Mouse (Mus musculus) kidney, postnatal 0 days (tissue): ENCODE data around the gene Arl2. TPM values are rescaled to one million over a fixed set of nuclear protein-coding genes. Genes with fewer than 3 reads are reported as not detected.
A peak's percentile ranks its signal among the peaks of the same experiment; 100 is the strongest.

Experiments used
- ATAC-seq: fragments of 200-750 bp; cut with Nextera tagmentation; replicated peaks from 2 replicates; pipeline ENCODE4 v1.8.0; 2017; ENCODE audit warnings: low read depth, moderate number of reproducible peaks, moderate TSS enrichment, moderate library complexity; ENCODE audit not compliant: low FRiP score
- DNase-seq: peaks from one replicate; pipeline ENCODE4 v3.0.0-alpha.2; 2016; ENCODE audit warnings: low spot score
- H3K27ac ChIP-seq: fragments of 300-500 bp; sonication (generic); 2 replicates; pipeline ENCODE4 v1.5.1; 2014; ENCODE audit warnings: mild to moderate bottlenecking
- H3K27me3 ChIP-seq: fragments of 300-500 bp; sonication (generic); 2 replicates; pipeline ENCODE4 v1.6.1; 2014; ENCODE audit warnings: low read length, mixed read lengths; ENCODE audit not compliant: insufficient read depth
- H3K36me3 ChIP-seq: fragments of 300-500 bp; sonication (generic); 2 replicates; pipeline ENCODE4 v1.6.1; 2014; ENCODE audit warnings: low read length, mixed read lengths; ENCODE audit not compliant: insufficient read depth
- H3K4me1 ChIP-seq: fragments of 300-500 bp; sonication (generic); replicated peaks from 2 replicates; pipeline ENCODE4 v1.6.1; 2014; ENCODE audit warnings: antibody characterized with exemption, low read length, mixed read lengths; ENCODE audit not compliant: insufficient read depth
- H3K4me2 ChIP-seq: fragments of 300-500 bp; sonication (generic); 2 replicates; pipeline ENCODE4 v1.6.1; 2014; ENCODE audit warnings: mild to moderate bottlenecking, low read length, moderate library complexity, mixed read lengths
- H3K4me3 ChIP-seq: fragments of 300-500 bp; sonication (generic); replicated peaks from 2 replicates; pipeline ENCODE4 v1.5.1; 2014; ENCODE audit warnings: low read depth, low read length
- H3K9ac ChIP-seq: fragments of 300-500 bp; sonication (generic); 2 replicates; pipeline ENCODE4 v1.6.1; 2014; ENCODE audit warnings: low read depth, low read length
- H3K9me3 ChIP-seq: fragments of 300-500 bp; sonication (generic); replicated peaks from 2 replicates; pipeline ENCODE4 v1.6.1; 2016; ENCODE audit warnings: low read length, inconsistent platforms, mixed read lengths
- CTCF ChIP-seq: IDR thresholded peaks from 2 replicates; pipeline ENCODE4 v1.5.1; 2016; ENCODE audit warnings: antibody characterized with exemption, low read depth, mild to moderate bottlenecking, moderate library complexity
- WGBS: fragments of 180-500 bp; shearing (Covaris S2); extraction: QIAGEN DNeasy Blood & Tissue Kit; methylation state at CpG from one replicate; pipeline ENCODE4 v1.1.7; 2014; 5-methylcytosine and 5-hydroxymethylcytosine counted together
- polyA plus RNA-seq: library from polyadenylated mRNA; unstranded; fragments of >200 nt; fragmentation: Nextera tagmentation; extraction: Ambion mirVana; gene quantifications from 2 replicates; pipeline ENCODE4 v1.2.1, GENCODE M21; 2015

The Arl2 gene
- 96.1 and 103 TPM in 2 replicates for polyA plus RNA-seq

GRCm38 (mm10) chr19:6141394-6141749 is at the start of gene Arl2:
TSS of gene Arl2 (minus strand) at chr19:6141548.
- Histone ChIP-seq H3K4me1 (peaks cover 8% of the 10 kb centered on the region; the same call in 1 of the 2 replicates), H3K4me3 (peak within 1 kb of the TSS; percentile 71), H3K9ac (peak within 1 kb of the TSS; percentile 81), H3K4me2 (peak within 1 kb of the TSS; percentile 82), H3K36me3 (no peaks in the 10 kb centered on the region), H3K27me3 (no peaks in the 10 kb centered on the region), H3K9me3 (no peaks in the 10 kb centered on the region), H3K27ac (peak within 1 kb of the TSS; percentile 95)
- TF ChIP-seq CTCF, result peak; percentile 43
- ATAC-seq, result peak; percentile 75
- 2% methylated on average over 15 of the region's 15 CpGs for WGBS
- peak; percentile 95 for DNase-seq

- no peak for TF ChIP-seq CTCF
- no peaks in the 10 kb centered on the region for H3K4me1 ChIP-seq
- DNase-seq (no peak), ATAC-seq (no peak)
- no peaks in the 10 kb centered on the region for H3K36me3 ChIP-seq
- H3K9me3 ChIP-seq, result no peaks in the 10 kb centered on the region
- no peaks in the 10 kb centered on the region for H3K27me3 ChIP-seq
- no peak within 1 kb of the TSS for H3K4me2 ChIP-seq
- no peak within 1 kb of the TSS for H3K9ac ChIP-seq
- H3K4me3 ChIP-seq, result no peak within 1 kb of the TSS
- H3K27ac ChIP-seq, result no peak within 1 kb of the TSS
- 88% methylated on average over 23 of the region's 23 CpGs for WGBS
Measured at GRCm38 (mm10) chr19:6184131-6184530, 42.8 kb upstream of the Arl2 start, which contains the start of gene Majin. TSS of gene Majin (plus strand) at chr19:6184388.

- H3K4me1 ChIP-seq, result no peaks in the 10 kb centered on the region
- no peak overlapping the region for H3K4me3 ChIP-seq
- 12% methylated on average over 3 of the region's 3 CpGs for WGBS
- no peaks in the 10 kb centered on the region for H3K36me3 ChIP-seq
- H3K27me3 ChIP-seq, result no peaks in the 10 kb centered on the region
- DNase-seq (no peak), ATAC-seq (no peak)
- TF ChIP-seq CTCF, result no peak
- H3K9ac ChIP-seq, result no peak overlapping the region
- no peak overlapping the region for H3K4me2 ChIP-seq
- no peaks in the 10 kb centered on the region for H3K9me3 ChIP-seq
- no peak overlapping the region for H3K27ac ChIP-seq
Measured at GRCm38 (mm10) chr19:6182534-6182933, 41.2 kb upstream of the Arl2 start.

GRCm38 (mm10) chr19:6181629-6182028 is 40.3 kb upstream of the Arl2 start:
- Histone ChIP-seq H3K4me3 (no peak overlapping the region), H3K36me3 (no peaks in the 10 kb centered on the region), H3K27ac (no peak overlapping the region), H3K27me3 (no peaks in the 10 kb centered on the region), H3K4me2 (no peak overlapping the region), H3K4me1 (no peaks in the 10 kb centered on the region), H3K9me3 (no peaks in the 10 kb centered on the region), H3K9ac (no peak overlapping the region)
- DNase-seq (peak; percentile 49), ATAC-seq (no peak)
- WGBS, result 14% methylated on average over 5 of the region's 5 CpGs
- TF ChIP-seq CTCF, result no peak

GRCm38 (mm10) chr19:6178775-6179174 is 37.4 kb upstream of the Arl2 start:
- Histone ChIP-seq H3K36me3 (no peaks in the 10 kb centered on the region), H3K4me2 (no peak overlapping the region), H3K9ac (no peak overlapping the region), H3K27me3 (no peaks in the 10 kb centered on the region), H3K9me3 (no peaks in the 10 kb centered on the region), H3K4me3 (no peak overlapping the region), H3K27ac (no peak overlapping the region), H3K4me1 (no peaks in the 10 kb centered on the region)
- DNase-seq (no peak), ATAC-seq (no peak)
- WGBS, result 86% methylated on average over 5 of the region's 6 CpGs
- TF ChIP-seq CTCF, result no peak

- 13% methylated on average over 5 of the region's 5 CpGs for WGBS
- Histone ChIP-seq H3K27me3 (no peaks in the 10 kb centered on the region), H3K4me2 (no peak overlapping the region), H3K4me3 (no peak overlapping the region), H3K9me3 (no peaks in the 10 kb centered on the region), H3K4me1 (no peaks in the 10 kb centered on the region), H3K36me3 (no peaks in the 10 kb centered on the region), H3K27ac (no peak overlapping the region), H3K9ac (no peak overlapping the region)
- TF ChIP-seq CTCF, result no peak
- DNase-seq (peak; percentile 27), ATAC-seq (no peak)
Measured at GRCm38 (mm10) chr19:6174771-6175170, 33.4 kb upstream of the Arl2 start.

- H3K27me3 ChIP-seq, result no peaks in the 10 kb centered on the region
- no peak for DNase-seq
- H3K36me3 ChIP-seq, result no peaks in the 10 kb centered on the region
- no peak overlapping the region for H3K4me2 ChIP-seq
- H3K4me1 ChIP-seq, result no peaks in the 10 kb centered on the region
- ATAC-seq, result no peak
- H3K9ac ChIP-seq, result no peak overlapping the region
- WGBS, result 80% methylated on average over 8 of the region's 8 CpGs
- no peak for TF ChIP-seq CTCF
- no peak overlapping the region for H3K27ac ChIP-seq
- no peak overlapping the region for H3K4me3 ChIP-seq
- H3K9me3 ChIP-seq, result no peaks in the 10 kb centered on the region
Measured at GRCm38 (mm10) chr19:6171215-6171614, 29.9 kb upstream of the Arl2 start.
